ENCODE assay signal across 8 mouse cellular contexts in genomic region chr4:125127305-125128084, GRCm38 (mm10). TPM values are rescaled to one million over a fixed set of nuclear protein-coding genes. Genes with fewer than 3 reads are reported as not detected.
A peak's percentile ranks its signal among the peaks of the same experiment; 100 is the strongest.
DNase-seq lines count a peak whose midpoint lies in the region; ATAC-seq and TF ChIP-seq lines count a peak whose summit lies in the region.

TSS of gene Zc3h12a (minus strand) at chr4:125127840.

- H3K27ac ChIP-seq in brown adipose tissue, adult 24 weeks (replicated peaks; ENCODE audit: low read depth, low read length): peak within 1 kb of the TSS; percentile 96
- H3K27ac ChIP-seq in heart, postnatal 0 days (ENCODE audit: low read depth): peak within 1 kb of the TSS; percentile 78
- peak within 1 kb of the TSS; percentile 92 for H3K27ac ChIP-seq in lung, postnatal 0 days (ENCODE audit: low read length)

- WGBS in heart, postnatal 0 days: 1% methylated on average over 61 of the region's 62 CpGs
- WGBS in lung, postnatal 0 days: 4% methylated on average over 50 of the region's 62 CpGs

- no peaks in the 10 kb centered on the region for H3K9me3 ChIP-seq in heart, postnatal 0 days (replicated peaks; ENCODE audit: control insufficient read depth, low read length)
- no peaks in the 10 kb centered on the region for H3K9me3 ChIP-seq in lung, postnatal 0 days (ENCODE audit: low read length)

- no peak for TF ChIP-seq EP300 in heart, postnatal 0 days (IDR thresholded peaks at IDR 0.05; ENCODE audit: low read depth)
- no peak for TF ChIP-seq EP300 in lung, postnatal 0 days (IDR thresholded peaks at IDR 0.05)

- peak within 1 kb of the TSS; percentile 89 for H3K4me3 ChIP-seq in brown adipose tissue, adult 24 weeks (ENCODE audit: insufficient read depth, low read depth, low read length)
- H3K4me3 ChIP-seq in heart, postnatal 0 days (ENCODE audit: low read depth, low read length): peak within 1 kb of the TSS; percentile 96
- H3K4me3 ChIP-seq in lung, postnatal 0 days (ENCODE audit: low read depth, low read length): peak within 1 kb of the TSS; percentile 75

- no peaks in the 10 kb centered on the region for H3K36me3 ChIP-seq in heart, postnatal 0 days (replicated peaks; ENCODE audit: control insufficient read depth, insufficient read depth, low read length)
- no peaks in the 10 kb centered on the region for H3K36me3 ChIP-seq in lung, postnatal 0 days (ENCODE audit: insufficient read depth, low read length)

- peaks cover 39% of the 10 kb centered on the region for H3K4me1 ChIP-seq in brown adipose tissue, adult 24 weeks (ENCODE audit: control insufficient read depth, insufficient read depth, insufficient read length, low read length)
- H3K4me1 ChIP-seq in heart, postnatal 0 days (ENCODE audit: control insufficient read depth, insufficient read depth): peaks cover 44% of the 10 kb centered on the region
- H3K4me1 ChIP-seq in lung, postnatal 0 days (ENCODE audit: insufficient read depth, low read depth, low read length): peaks cover 36% of the 10 kb centered on the region

- peak; percentile 92 for DNase-seq in ES-CJ7 (ENCODE audit: low read depth, low spot score)
- peak; percentile 70 for DNase-seq in fibroblast of lung, adult 2 months (ENCODE audit: low read depth)
- DNase-seq in heart, postnatal 0 days (ENCODE audit: low spot score): peak; percentile 85
- DNase-seq in kidney, postnatal 36 days: peak; percentile 92 to 97
- DNase-seq in lung, postnatal 0 days (ENCODE audit: low spot score): peak; percentile 95
- DNase-seq in ovary, adult 18-20 months (ENCODE audit: low spot score): peak; percentile 82
- DNase-seq in thymus, postnatal 10 days (ENCODE audit: low spot score in 2 of 2): peak; percentile 85 to 93

- ATAC-seq in heart, postnatal 0 days (ENCODE audit: insufficient read depth, low read depth): peak; percentile 93
- peak; percentile 91 for ATAC-seq in lung, postnatal 0 days

- peak within 1 kb of the TSS; percentile 100 for H3K4me2 ChIP-seq in heart, postnatal 0 days (ENCODE audit: low read depth, low read length)
- peak within 1 kb of the TSS; percentile 95 for H3K4me2 ChIP-seq in lung, postnatal 0 days (replicated peaks; ENCODE audit: low read depth, low read length)

- H3K9ac ChIP-seq in heart, postnatal 0 days (replicated peaks; ENCODE audit: low read depth, low read length): peak within 1 kb of the TSS; percentile 73
- H3K9ac ChIP-seq in lung, postnatal 0 days (replicated peaks; ENCODE audit: low read depth): peak within 1 kb of the TSS; percentile 70

- H3K27me3 ChIP-seq in heart, postnatal 0 days (ENCODE audit: control insufficient read depth, insufficient read depth, low read length): no peaks in the 10 kb centered on the region
- no peaks in the 10 kb centered on the region for H3K27me3 ChIP-seq in lung, postnatal 0 days (replicated peaks; ENCODE audit: insufficient read depth, low read length)

- TF ChIP-seq CTCF in heart, postnatal 0 days (IDR thresholded peaks at IDR 0.05; ENCODE audit: low read depth): no peak
- TF ChIP-seq CTCF in lung, postnatal 0 days (IDR thresholded peaks at IDR 0.05): no peak

RNA-seq across cellular contexts. Expression of gene Zc3h12a, which starts in this region (rescaled TPM):
- 3.1 and 5.4 TPM in 2 replicates for polyA plus RNA-seq in brown adipose tissue, adult 24 weeks (2012; ENCODE audit: insufficient read depth, insufficient read length, missing spikeins)
- 0.57 and 1.0 TPM in 2 replicates for total RNA-seq in heart, postnatal 0 days (2014; rRNA removed; ENCODE audit: low replicate concordance)
- 0.59 and 0.65 TPM in 2 replicates for polyA plus RNA-seq in heart, postnatal 0 days (2015; fragmentation: Nextera tagmentation; extraction: Ambion mirVana)
- 1.6 and 2.3 TPM in 2 replicates for polyA plus RNA-seq in lung, postnatal 0 days (2015; fragmentation: Nextera tagmentation; extraction: Ambion mirVana)

Comparison
In these comparisons a context has a peak if more than half of its experiments do, and no peak if none do; other contexts are left out.
1. Peak in every context shown above with its lines: DNase-seq, ATAC-seq, H3K4me3 ChIP-seq and H3K27ac ChIP-seq.